Mouse (Mus musculus): ENCODE data around the gene Gm1553.

Gm1553 gene

GRCm38 (mm10) chr10:82492518-82492917 lies at the start of gene Gm1553:
TSS of gene Gm1553 (minus strand) at chr10:82492618.
- DNase-seq (ENCODE audit: low spot score), result no peak
